Mouse (Mus musculus) hindbrain, embryonic 12.5 days (tissue): Measurements from ENCODE around the gene Iffo2. TPM values are rescaled to one million over a fixed set of nuclear protein-coding genes. Genes with fewer than 3 reads are reported as not detected.

Experiments used
- ATAC-seq: fragments of 200-750 bp; cut with Nextera tagmentation; 2 replicates; pipeline ENCODE4 v1.8.0; 2017; ENCODE audit warnings: moderate TSS enrichment; ENCODE audit not compliant: low FRiP score
- H3K27ac ChIP-seq: fragments of 300-500 bp; sonication (generic); 2 replicates; pipeline ENCODE4 v1.5.1; 2016; ENCODE audit warnings: mild to moderate bottlenecking
- H3K27me3 ChIP-seq: fragments of 300-500 bp; sonication (generic); 2 replicates; pipeline ENCODE4 v1.6.1; 2016; ENCODE audit warnings: mild to moderate bottlenecking
- H3K36me3 ChIP-seq: fragments of 300-500 bp; sonication (generic); 2 replicates; pipeline ENCODE4 v1.6.1; 2016; ENCODE audit warnings: mild to moderate bottlenecking
- H3K4me1 ChIP-seq: fragments of 300-500 bp; sonication (generic); 2 replicates; pipeline ENCODE4 v1.6.1; 2016
- H3K4me2 ChIP-seq: fragments of 300-500 bp; sonication (generic); replicated peaks from 2 replicates; pipeline ENCODE4 v1.6.1; 2016; ENCODE audit warnings: mild to moderate bottlenecking
- H3K4me3 ChIP-seq: fragments of 300-500 bp; sonication (generic); 2 replicates; pipeline ENCODE4 v1.5.1; 2016; ENCODE audit warnings: mild to moderate bottlenecking
- H3K9ac ChIP-seq: fragments of 300-500 bp; sonication (generic); 2 replicates; pipeline ENCODE4 v1.6.1; 2016; ENCODE audit warnings: mild to moderate bottlenecking, moderate library complexity
- H3K9me3 ChIP-seq: fragments of 300-500 bp; sonication (generic); replicated peaks from 2 replicates; pipeline ENCODE4 v1.6.1; 2016; ENCODE audit warnings: mild to moderate bottlenecking
- WGBS: fragments of 180-500 bp; shearing (Covaris S2); methylation state at CpG from one replicate; pipeline ENCODE4 v1.1.7; 2016; 5-methylcytosine and 5-hydroxymethylcytosine counted together
- polyA plus RNA-seq: library from polyadenylated mRNA; unstranded; fragments of >200 nt; fragmentation: Nextera tagmentation; extraction: Ambion mirVana; gene quantifications from 2 replicates; pipeline ENCODE4 v1.2.1, GENCODE M21; 2016

Iffo2 gene
- polyA plus RNA-seq, 1 experiment from 2014 or later: 5.8 TPM

GRCm38 (mm10) chr4:139535719-139536118 is 5.4 kb downstream of the Iffo2 start:
- Histone ChIP-seq H3K27me3 (no peaks in the 10 kb centered on the region), H3K9me3 (no peaks in the 10 kb centered on the region), H3K4me3 (no peak overlapping the region), H3K4me1 (no peaks in the 10 kb centered on the region), H3K36me3 (no peaks in the 10 kb centered on the region), H3K27ac (no peak overlapping the region), H3K4me2 (no peak overlapping the region), H3K9ac (no peak overlapping the region)
- 43% methylated on average over 7 of the region's 7 CpGs for WGBS
- ATAC-seq: no peak

GRCm38 (mm10) chr4:139536706-139537105 is 6.4 kb downstream of the Iffo2 start:
- H3K27ac ChIP-seq: no peak overlapping the region
- no peaks in the 10 kb centered on the region for H3K4me1 ChIP-seq
- no peaks in the 10 kb centered on the region for H3K9me3 ChIP-seq
- no peaks in the 10 kb centered on the region for H3K27me3 ChIP-seq
- H3K9ac ChIP-seq: no peak overlapping the region
- no peak for ATAC-seq
- no peak overlapping the region for H3K4me2 ChIP-seq
- H3K4me3 ChIP-seq: no peak overlapping the region
- no peaks in the 10 kb centered on the region for H3K36me3 ChIP-seq
- 85% methylated on average over 9 of the region's 9 CpGs for WGBS

- Histone ChIP-seq H3K4me1 (no peaks in the 10 kb centered on the region), H3K27ac (no peak overlapping the region), H3K9me3 (no peaks in the 10 kb centered on the region), H3K36me3 (no peaks in the 10 kb centered on the region), H3K4me3 (no peak overlapping the region), H3K9ac (no peak overlapping the region), H3K27me3 (no peaks in the 10 kb centered on the region), H3K4me2 (no peak overlapping the region)
- WGBS: 89% methylated on average over 7 of the region's 7 CpGs
- ATAC-seq: no peak
Measured at GRCm38 (mm10) chr4:139540784-139541183, 10.4 kb downstream of the Iffo2 start.

- Histone ChIP-seq H3K4me2 (no peak overlapping the region), H3K4me3 (no peak overlapping the region), H3K27me3 (no peaks in the 10 kb centered on the region), H3K9me3 (no peaks in the 10 kb centered on the region), H3K27ac (no peak overlapping the region), H3K9ac (no peak overlapping the region), H3K36me3 (no peaks in the 10 kb centered on the region), H3K4me1 (no peaks in the 10 kb centered on the region)
- ATAC-seq: no peak
- 36% methylated on average over 6 of the region's 6 CpGs for WGBS
Measured at GRCm38 (mm10) chr4:139545791-139546190, 15.4 kb downstream of the Iffo2 start.

GRCm38 (mm10) chr4:139549448-139549847 is 19.1 kb downstream of the Iffo2 start:
- H3K4me1 ChIP-seq: no peaks in the 10 kb centered on the region

DNA sequence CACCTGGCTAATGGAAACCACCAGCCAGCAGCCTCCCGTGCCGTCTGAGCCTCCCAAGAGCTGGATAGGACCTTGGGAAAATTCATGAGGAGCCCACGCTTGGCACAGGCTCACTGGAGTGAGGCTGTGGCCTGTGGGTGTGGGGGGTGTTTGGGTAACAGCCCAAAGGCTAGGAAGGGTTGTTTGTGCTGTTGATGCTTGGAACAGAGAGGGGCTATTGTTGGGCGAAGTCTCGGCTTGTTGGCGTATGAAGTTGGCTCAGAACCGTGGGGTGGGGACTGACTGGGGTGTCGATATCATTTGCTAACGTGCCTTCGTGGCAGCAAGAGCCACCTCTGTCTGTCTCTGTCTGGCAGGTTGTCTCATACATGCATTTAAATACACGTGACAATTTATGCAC is 24.9 kb downstream of the Iffo2 start:
- Histone ChIP-seq H3K27ac (no peak overlapping the region), H3K9me3 (no peaks in the 10 kb centered on the region; the same call in 1 of the 2 replicates), H3K4me3 (no peak overlapping the region), H3K4me1 (no peaks in the 10 kb centered on the region), H3K27me3 (no peaks in the 10 kb centered on the region), H3K4me2 (no peak overlapping the region), H3K9ac (no peak overlapping the region), H3K36me3 (no peaks in the 10 kb centered on the region)
- ATAC-seq: no peak
- WGBS: 89% methylated on average over 11 of the region's 11 CpGs

More at GRCm38 (mm10) chr4:139549448-139549847, 19.1 kb downstream of the Iffo2 start:
- no peaks in the 10 kb centered on the region; the same call in 1 of the 2 replicates for H3K9me3 ChIP-seq
- H3K4me2 ChIP-seq: no peak overlapping the region
- no peak overlapping the region for H3K9ac ChIP-seq
- 88% methylated on average over 7 of the region's 7 CpGs for WGBS
- no peak overlapping the region for H3K27ac ChIP-seq
- ATAC-seq: no peak
- no peaks in the 10 kb centered on the region for H3K36me3 ChIP-seq
- no peaks in the 10 kb centered on the region for H3K27me3 ChIP-seq
- no peak overlapping the region for H3K4me3 ChIP-seq

DNA sequence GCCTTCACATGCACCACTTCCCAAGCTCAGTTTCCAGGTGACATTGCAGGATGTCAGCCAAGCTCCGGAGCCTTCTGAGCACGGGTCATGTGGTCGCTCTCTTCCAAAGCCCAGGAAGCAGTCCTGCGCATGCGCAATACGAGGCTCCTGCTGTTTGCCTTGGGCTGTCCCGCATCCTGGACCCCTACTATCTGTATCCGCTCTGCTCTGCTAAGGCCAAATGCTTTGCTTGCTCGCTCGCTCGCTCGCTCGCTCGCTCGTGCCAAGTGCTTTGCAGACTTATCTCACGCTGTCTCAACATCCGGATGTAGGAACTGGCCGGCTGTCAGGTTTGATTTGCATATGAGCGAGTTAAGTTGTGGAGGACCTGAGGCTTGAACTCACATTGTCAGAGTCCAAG is 25.6 kb downstream of the Iffo2 start:
- H3K9me3 ChIP-seq: no peaks in the 10 kb centered on the region; the same call in 1 of the 2 replicates
- H3K4me3 ChIP-seq: no peak overlapping the region
- no peak overlapping the region for H3K4me2 ChIP-seq
- H3K27me3 ChIP-seq: no peaks in the 10 kb centered on the region
- 79% methylated on average over 19 of the region's 19 CpGs for WGBS
- no peak for ATAC-seq
- H3K36me3 ChIP-seq: no peaks in the 10 kb centered on the region
- no peaks in the 10 kb centered on the region for H3K4me1 ChIP-seq
- no peak overlapping the region for H3K27ac ChIP-seq
- no peak overlapping the region for H3K9ac ChIP-seq

DNA sequence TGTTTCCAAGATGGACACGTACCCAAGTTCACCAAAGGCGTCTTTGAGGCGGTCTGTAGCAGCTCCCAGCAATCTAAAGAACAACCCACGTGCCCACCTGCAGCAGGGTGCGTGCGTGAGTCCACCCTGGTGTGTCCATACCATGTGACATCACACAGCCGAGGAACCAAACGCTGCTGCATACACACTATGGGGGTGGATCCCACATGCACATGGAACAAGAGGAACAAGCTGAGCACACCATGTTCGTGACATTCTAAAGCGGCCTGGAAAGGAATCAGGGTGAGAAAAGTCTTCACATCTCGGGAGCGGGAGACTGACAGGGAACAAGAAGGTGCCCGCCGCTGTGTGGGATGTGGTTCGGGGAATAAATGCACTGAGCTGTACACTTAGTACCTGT is 38.0 kb downstream of the Iffo2 start:
- H3K4me1 ChIP-seq: no peaks in the 10 kb centered on the region
- no peak overlapping the region for H3K9ac ChIP-seq
- H3K4me2 ChIP-seq: no peak overlapping the region
- 87% methylated on average over 15 of the region's 15 CpGs for whole genome bisulfite sequencing
- H3K27ac ChIP-seq: no peak overlapping the region
- no peaks in the 10 kb centered on the region for H3K36me3 ChIP-seq
- no peak overlapping the region for H3K4me3 ChIP-seq
- peaks cover 9% of the 10 kb centered on the region; the same call in 1 of the 2 replicates for H3K27me3 ChIP-seq
- no peaks in the 10 kb centered on the region for H3K9me3 ChIP-seq
- no peak for ATAC-seq

DNA sequence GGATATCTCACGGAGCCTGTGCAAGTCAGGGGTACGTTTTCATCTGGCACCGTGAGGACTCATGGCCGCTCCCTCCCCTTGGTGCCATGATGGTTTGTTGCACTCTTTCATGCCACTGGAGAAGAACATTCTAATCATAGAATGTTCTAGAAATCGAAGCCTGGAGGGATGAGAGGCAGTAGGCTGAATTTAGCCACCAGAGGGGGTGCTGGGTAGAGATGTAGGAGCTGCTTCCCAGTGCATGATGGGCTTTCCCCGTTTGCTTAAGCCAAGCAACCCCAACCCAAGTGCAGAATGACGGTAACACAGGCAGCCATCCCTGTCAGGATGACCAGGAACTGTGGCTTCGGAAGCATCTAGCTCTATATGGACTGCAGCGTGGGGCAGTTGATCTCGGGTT is 40.4 kb downstream of the Iffo2 start:
- Histone ChIP-seq H3K4me1 (peaks cover 13% of the 10 kb centered on the region), H3K9me3 (no peaks in the 10 kb centered on the region), H3K4me3 (no peak overlapping the region), H3K9ac (no peak overlapping the region), H3K36me3 (no peaks in the 10 kb centered on the region), H3K27ac (no peak overlapping the region), H3K4me2 (no peak overlapping the region), H3K27me3 (peaks cover 9% of the 10 kb centered on the region; the same call in 1 of the 2 replicates)
- no peak for ATAC-seq
- 79% methylated on average over 10 of the region's 10 CpGs for WGBS

DNA sequence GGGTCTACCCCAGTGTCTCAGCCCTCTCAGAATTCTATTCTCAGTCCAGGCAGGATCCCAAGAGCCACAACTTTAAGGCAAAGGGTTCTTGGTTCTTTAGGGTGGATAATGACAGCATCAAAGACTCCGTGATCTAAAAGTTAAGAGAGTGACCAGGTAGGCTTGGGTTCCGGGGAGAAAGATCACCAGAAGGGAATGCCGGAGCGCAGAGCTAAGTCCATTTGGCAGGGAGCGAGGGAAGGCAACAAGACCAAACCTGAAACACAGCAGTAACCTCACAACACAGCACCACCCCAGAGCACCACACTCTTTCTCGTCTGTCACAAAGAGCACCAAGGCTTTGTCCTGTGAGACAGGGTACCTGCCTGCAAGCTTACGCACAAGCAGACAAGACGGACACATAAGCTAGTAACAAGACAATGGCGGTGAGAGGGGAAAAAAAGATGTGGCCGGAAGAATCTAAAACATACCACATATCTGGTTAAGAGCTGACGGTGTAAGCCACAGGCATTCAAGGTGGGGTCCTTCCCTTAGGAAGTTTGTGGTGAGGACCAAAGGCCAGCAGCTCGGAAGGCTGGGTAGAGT is 42.7 kb downstream of the Iffo2 start:
- peaks cover 27% of the 10 kb centered on the region for H3K4me1 ChIP-seq
- no peak overlapping the region for H3K4me3 ChIP-seq
- H3K9me3 ChIP-seq: no peaks in the 10 kb centered on the region
- ATAC-seq: no peak
- 90% methylated on average over 12 of the region's 12 CpGs for WGBS
- no peak overlapping the region for H3K4me2 ChIP-seq
- peaks cover 9% of the 10 kb centered on the region; the same call in 1 of the 2 replicates for H3K27me3 ChIP-seq
- H3K9ac ChIP-seq: no peak overlapping the region
- H3K27ac ChIP-seq: no peak overlapping the region
- no peaks in the 10 kb centered on the region for H3K36me3 ChIP-seq

GRCm38 (mm10) chr4:139574156-139574798 is 43.9 kb downstream of the Iffo2 start:
- ATAC-seq: peak; percentile 96

DNA sequence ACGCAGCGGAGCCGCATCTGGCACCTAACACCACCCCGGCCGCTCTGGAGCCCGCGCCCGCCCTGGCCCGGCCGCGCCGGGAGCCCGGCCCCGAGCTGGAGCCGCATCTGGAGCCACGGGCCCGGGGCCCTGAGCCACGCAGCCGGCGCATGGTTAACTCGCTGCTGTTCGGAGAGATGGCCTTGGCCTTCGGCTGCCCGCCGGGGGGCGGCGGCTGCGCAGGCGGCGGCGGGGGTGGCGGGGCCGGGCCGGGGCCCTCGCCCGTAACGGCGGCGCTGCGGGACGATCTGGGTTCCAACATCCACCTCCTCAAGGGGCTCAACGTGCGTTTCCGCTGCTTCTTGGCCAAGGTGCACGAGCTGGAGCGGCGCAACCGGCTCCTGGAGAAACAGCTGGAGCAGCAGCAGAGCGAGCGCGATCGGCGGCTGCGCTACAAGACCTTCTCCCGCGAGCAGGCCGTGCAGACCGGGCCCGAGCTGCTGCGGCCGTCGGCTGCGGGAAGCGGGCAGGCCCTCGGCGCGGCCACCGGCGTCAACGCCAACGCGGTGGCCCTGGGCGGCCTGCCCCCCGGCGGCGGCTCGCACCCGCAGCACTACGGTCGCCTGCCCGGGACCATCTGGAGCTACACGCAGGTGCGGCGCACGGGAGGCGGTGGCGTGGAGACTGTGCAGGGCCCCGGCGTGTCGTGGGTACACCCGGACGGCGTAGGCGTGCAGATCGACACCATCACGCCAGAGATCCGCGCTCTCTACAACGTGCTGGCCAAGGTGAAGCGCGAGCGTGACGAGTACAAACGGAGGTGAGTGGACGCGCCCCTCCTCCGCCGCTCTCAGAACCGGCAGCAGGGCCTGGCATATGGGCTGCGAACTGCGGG is 44.7 kb downstream of the Iffo2 start:
- Histone ChIP-seq H3K36me3 (no peaks in the 10 kb centered on the region), H3K27ac (peak overlapping the region; percentile 93), H3K4me1 (peaks cover 40% of the 10 kb centered on the region), H3K4me3 (peak overlapping the region; percentile 81), H3K27me3 (peaks cover 9% of the 10 kb centered on the region; the same call in 1 of the 2 replicates), H3K9ac (peak overlapping the region; percentile 89), H3K9me3 (no peaks in the 10 kb centered on the region), H3K4me2 (peak overlapping the region; percentile 95)
- peak; percentile 72 for ATAC-seq
- WGBS: under 1% methylated on average over 111 of the region's 111 CpGs

More at GRCm38 (mm10) chr4:139574156-139574798, 43.9 kb downstream of the Iffo2 start:
- Histone ChIP-seq H3K36me3 (no peaks in the 10 kb centered on the region), H3K4me3 (peak overlapping the region; percentile 81), H3K9ac (peak overlapping the region; percentile 89), H3K4me2 (peak overlapping the region; percentile 95), H3K4me1 (peaks cover 33% of the 10 kb centered on the region), H3K27ac (peak overlapping the region; percentile 93), H3K9me3 (no peaks in the 10 kb centered on the region), H3K27me3 (peaks cover 9% of the 10 kb centered on the region; the same call in 1 of the 2 replicates)
- under 1% methylated on average over 46 of the region's 52 CpGs for WGBS
